Mouse (Mus musculus) MEL (cell line): ENCODE data around the gene Poln. TPM values are rescaled to one million over a fixed set of nuclear protein-coding genes. Genes with fewer than 3 reads are reported as not detected.

Source experiments
- DNase-seq: peaks from one replicate; pipeline ENCODE4 v3.0.0; 2011; ENCODE audit warnings: low read depth, low spot score
- H3K27ac ChIP-seq: 2 replicates; pipeline ENCODE4 v1.5.1; 2012; ENCODE audit warnings: low read depth, mild to moderate bottlenecking, control low read depth, low read length, moderate library complexity; ENCODE audit not compliant: control insufficient read depth
- H3K27me3 ChIP-seq, 2 experiments: fragments of 150-350 bp in 1 of 2; sonication (generic) in 1 of 2; 2 replicates each; pipeline ENCODE4 v1.6.1; 2012; ENCODE audit warnings: low read length in 2 of 2, mild to moderate bottlenecking in 2 of 2, improper control_type of control experiment in 1 of 2, moderate library complexity in 1 of 2; ENCODE audit not compliant: insufficient read depth in 2 of 2, control insufficient read depth in 1 of 2
- H3K36me3 ChIP-seq, 2 experiments: 2 replicates each; pipeline ENCODE4 v1.6.1; 2012 to 2014; ENCODE audit warnings: low read length in 2 of 2, improper control_type of control experiment in 1 of 2, inconsistent platforms in 1 of 2, mild to moderate bottlenecking in 1 of 2; ENCODE audit not compliant: insufficient read depth in 2 of 2, control insufficient read depth in 1 of 2
- H3K4me1 ChIP-seq, 2 experiments: fragments of 150-350 bp in 1 of 2; sonication (generic) in 1 of 2; 2 replicates each; pipeline ENCODE4 v1.6.1; 2012; ENCODE audit warnings: low read length in 2 of 2, improper control_type of control experiment in 1 of 2, mild to moderate bottlenecking in 1 of 2; ENCODE audit not compliant: insufficient read depth in 2 of 2, control insufficient read depth in 1 of 2
- H3K4me3 ChIP-seq, 2 experiments: fragments of 150-350 bp in 1 of 2; sonication (generic) in 1 of 2; 2 replicates each; pipeline ENCODE4 v1.5.1; 2012; ENCODE audit warnings: low read depth in 2 of 2, low read length in 2 of 2, mild to moderate bottlenecking in 2 of 2, moderate library complexity in 2 of 2, control low read depth in 1 of 2, improper control_type of control experiment in 1 of 2; ENCODE audit not compliant: control insufficient read depth in 1 of 2, insufficient read depth in 1 of 2
- H3K79me2 ChIP-seq: 2 replicates; pipeline ENCODE4 v1.6.1; 2012; ENCODE audit warnings: mild to moderate bottlenecking, low read length, moderate library complexity; ENCODE audit not compliant: control insufficient read depth, poor library complexity, insufficient read depth
- H3K9ac ChIP-seq: 2 replicates; pipeline ENCODE4 v1.6.1; 2012; ENCODE audit warnings: low read depth, mild to moderate bottlenecking, control low read depth, low read length, moderate library complexity; ENCODE audit not compliant: control insufficient read depth, poor library complexity, severe bottlenecking
- H3K9me3 ChIP-seq: fragments of 150-350 bp; sonication (generic); replicated peaks from 2 replicates; pipeline ENCODE4 v1.6.1; 2012; ENCODE audit warnings: mild to moderate bottlenecking, low read length, improper control_type of control experiment, moderate library complexity; ENCODE audit not compliant: insufficient read depth
- BHLHE40 ChIP-seq: IDR thresholded peaks from 2 replicates; pipeline ENCODE4 v1.6.1; 2012; ENCODE audit warnings: low read depth, mild to moderate bottlenecking, inconsistent platforms, low read length, improper control_type of control experiment, borderline replicate concordance
- CHD1 ChIP-seq: IDR thresholded peaks from 2 replicates; pipeline ENCODE4 v1.6.1; 2012; ENCODE audit warnings: low read depth, mild to moderate bottlenecking, inconsistent platforms, low read length, improper control_type of control experiment
- CHD2 ChIP-seq: IDR thresholded peaks from 2 replicates; pipeline ENCODE4 v1.6.1; 2011; ENCODE audit warnings: low read length, improper control_type of control experiment
- CTCF ChIP-seq, 3 experiments: IDR thresholded peaks in 2 of 3; conservative IDR thresholded peaks in 1 of 3; 2 replicates each; pipeline ENCODE4 v1.5.1; 2011 to 2012; ENCODE audit warnings: low read length in 3 of 3, low read depth in 2 of 3, mild to moderate bottlenecking in 2 of 3, improper control_type of control experiment in 1 of 3, inconsistent platforms in 1 of 3, mixed read lengths in 1 of 3, moderate library complexity in 1 of 3; ENCODE audit not compliant: control insufficient read depth in 1 of 3, insufficient read depth in 1 of 3, poor library complexity in 1 of 3, severe bottlenecking in 1 of 3
- E2F4 ChIP-seq: IDR thresholded peaks from 2 replicates; pipeline ENCODE4 v1.6.1; 2011; ENCODE audit warnings: low read depth, low read length, improper control_type of control experiment, borderline replicate concordance
- ELF1 ChIP-seq: IDR thresholded peaks from 2 replicates; pipeline ENCODE4 v1.6.1; 2014; ENCODE audit warnings: low read depth, mild to moderate bottlenecking, inconsistent platforms, low read length, improper control_type of control experiment, moderate library complexity
- EP300 ChIP-seq, 2 experiments: IDR thresholded peaks; 2 replicates each; pipeline ENCODE4 v1.6.1; 2011; ENCODE audit warnings: improper control_type of control experiment in 2 of 2, low read length in 2 of 2, low read depth in 1 of 2, mild to moderate bottlenecking in 1 of 2
- ETS1 ChIP-seq: IDR thresholded peaks from 2 replicates; pipeline ENCODE4 v1.6.1; 2012; ENCODE audit warnings: low read depth, mild to moderate bottlenecking, inconsistent platforms, low read length, improper control_type of control experiment, moderate library complexity
- GABPA ChIP-seq: IDR thresholded peaks from 2 replicates; pipeline ENCODE4 v1.6.1; 2012; ENCODE audit warnings: low read depth, mild to moderate bottlenecking, inconsistent platforms, low read length, improper control_type of control experiment, moderate library complexity
- GATA1 ChIP-seq: IDR thresholded peaks from 2 replicates; pipeline ENCODE4 v1.6.1; 2011; ENCODE audit warnings: low read depth, low read length, improper control_type of control experiment
- HCFC1 ChIP-seq: IDR thresholded peaks from 2 replicates; pipeline ENCODE4 v1.6.1; 2012; ENCODE audit warnings: low read depth, mild to moderate bottlenecking, inconsistent platforms, low read length, improper control_type of control experiment, moderate library complexity
- JUND ChIP-seq: IDR thresholded peaks from 2 replicates; pipeline ENCODE4 v1.6.1; 2011; ENCODE audit warnings: low read depth, mild to moderate bottlenecking, improper control_type of control experiment, low read length
- KAT2A ChIP-seq: conservative IDR thresholded peaks from 2 replicates; pipeline ENCODE4 v1.6.1; 2012; ENCODE audit warnings: low read depth, low read length, improper control_type of control experiment, inconsistent platforms
- MAFK ChIP-seq: IDR thresholded peaks from 2 replicates; pipeline ENCODE4 v1.6.1; 2011; ENCODE audit warnings: low read depth, mild to moderate bottlenecking, low read length, improper control_type of control experiment, borderline replicate concordance
- MAX ChIP-seq: IDR thresholded peaks from 2 replicates; pipeline ENCODE4 v1.6.1; 2011; ENCODE audit warnings: low read length, improper control_type of control experiment
- MAZ ChIP-seq: IDR thresholded peaks from 2 replicates; pipeline ENCODE4 v1.6.1; 2012; ENCODE audit warnings: low read depth, mild to moderate bottlenecking, inconsistent platforms, low read length, improper control_type of control experiment
- MEF2A ChIP-seq: IDR thresholded peaks from 2 replicates; pipeline ENCODE4 v1.6.1; 2014; ENCODE audit warnings: low read depth, mild to moderate bottlenecking, inconsistent platforms, low read length, improper control_type of control experiment; ENCODE audit not compliant: poor library complexity, insufficient replicate concordance, severe bottlenecking; ENCODE audit errors: extremely low read depth
- MXI1 ChIP-seq: IDR thresholded peaks from 2 replicates; pipeline ENCODE4 v1.6.1; 2011; ENCODE audit warnings: mild to moderate bottlenecking, low read depth, low read length, improper control_type of control experiment
- MYB ChIP-seq: IDR thresholded peaks from 2 replicates; pipeline ENCODE4 v1.6.1; 2011; ENCODE audit warnings: mild to moderate bottlenecking, low read depth, low read length, improper control_type of control experiment
- MYC ChIP-seq: IDR thresholded peaks from 2 replicates; pipeline ENCODE4 v1.6.1; 2011; ENCODE audit warnings: low read depth, mild to moderate bottlenecking, low read length, improper control_type of control experiment, moderate library complexity
- NELFE ChIP-seq: IDR thresholded peaks from 2 replicates; pipeline ENCODE4 v1.6.1; 2011; ENCODE audit warnings: low read depth, low read length, improper control_type of control experiment
- NRF1 ChIP-seq: IDR thresholded peaks from 2 replicates; pipeline ENCODE4 v1.6.1; 2014; ENCODE audit warnings: low read depth, mild to moderate bottlenecking, inconsistent platforms, low read length, improper control_type of control experiment, moderate library complexity; ENCODE audit not compliant: poor library complexity, insufficient read depth, severe bottlenecking
- POLR2A ChIP-seq, 2 experiments: IDR thresholded peaks; 2 replicates each; pipeline ENCODE4 v1.6.1; 2011 to 2012; ENCODE audit warnings: low read length in 2 of 2, mild to moderate bottlenecking in 2 of 2, control low read depth in 1 of 2, improper control_type of control experiment in 1 of 2, low read depth in 1 of 2, moderate library complexity in 1 of 2; ENCODE audit not compliant: control insufficient read depth in 1 of 2, insufficient read depth in 1 of 2, poor library complexity in 1 of 2
- POLR2AphosphoS2 ChIP-seq: IDR thresholded peaks from 2 replicates; pipeline ENCODE4 v1.6.1; 2011; ENCODE audit warnings: low read length, improper control_type of control experiment
- RAD21 ChIP-seq: IDR thresholded peaks from 2 replicates; pipeline ENCODE4 v1.6.1; 2011; ENCODE audit warnings: mild to moderate bottlenecking, low read depth, low read length, improper control_type of control experiment
- RCOR1 ChIP-seq: IDR thresholded peaks from 2 replicates; pipeline ENCODE4 v1.6.1; 2012; ENCODE audit warnings: low read depth, mild to moderate bottlenecking, inconsistent platforms, low read length, improper control_type of control experiment
- SIN3A ChIP-seq: IDR thresholded peaks from 2 replicates; pipeline ENCODE4 v1.6.1; 2012; ENCODE audit warnings: low read length, improper control_type of control experiment, inconsistent platforms
- SMC3 ChIP-seq: IDR thresholded peaks from 2 replicates; pipeline ENCODE4 v1.6.1; 2011; ENCODE audit warnings: low read depth, low read length, improper control_type of control experiment
- TAL1 ChIP-seq: IDR thresholded peaks from 2 replicates; pipeline ENCODE4 v1.6.1; 2012; ENCODE audit warnings: mild to moderate bottlenecking, inconsistent platforms, low read length, moderate library complexity, mixed read lengths
- TBP ChIP-seq: IDR thresholded peaks from 2 replicates; pipeline ENCODE4 v1.8.0; 2011; ENCODE audit warnings: low read depth, low read length, improper control_type of control experiment
- TCF12 ChIP-seq: IDR thresholded peaks from 2 replicates; pipeline ENCODE4 v1.6.1; 2014; ENCODE audit warnings: low read depth, mild to moderate bottlenecking, inconsistent platforms, low read length, improper control_type of control experiment, moderate library complexity
- UBTF ChIP-seq: IDR thresholded peaks from 2 replicates; pipeline ENCODE4 v1.6.1; 2012; ENCODE audit warnings: low read depth, mild to moderate bottlenecking, inconsistent platforms, low read length, improper control_type of control experiment, moderate library complexity, borderline replicate concordance; ENCODE audit not compliant: insufficient read depth
- USF1 ChIP-seq: IDR thresholded peaks from 2 replicates; pipeline ENCODE4 v1.6.1; 2014; ENCODE audit warnings: low read depth, mild to moderate bottlenecking, inconsistent platforms, low read length, improper control_type of control experiment, moderate library complexity
- USF2 ChIP-seq, 2 experiments: IDR thresholded peaks; 2 replicates each; pipeline ENCODE4 v1.6.1; 2011 to 2012; ENCODE audit warnings: improper control_type of control experiment in 2 of 2, low read length in 2 of 2, borderline replicate concordance in 1 of 2, inconsistent platforms in 1 of 2, low read depth in 1 of 2, mild to moderate bottlenecking in 1 of 2; ENCODE audit not compliant: insufficient read depth in 1 of 2
- ZC3H11A ChIP-seq: IDR thresholded peaks from 2 replicates; pipeline ENCODE4 v1.6.1; 2012; ENCODE audit warnings: low read depth, mild to moderate bottlenecking, inconsistent platforms, low read length, improper control_type of control experiment
- ZKSCAN1 ChIP-seq: IDR thresholded peaks from 2 replicates; pipeline ENCODE4 v1.6.1; 2012; ENCODE audit warnings: low read depth, mild to moderate bottlenecking, inconsistent platforms, low read length, improper control_type of control experiment, moderate library complexity
- ZMIZ1 ChIP-seq: IDR thresholded peaks from 2 replicates; pipeline ENCODE4 v1.6.1; 2012; ENCODE audit warnings: low read depth, mild to moderate bottlenecking, inconsistent platforms, low read length, improper control_type of control experiment, moderate library complexity
- ZNF384 ChIP-seq: IDR thresholded peaks from 2 replicates; pipeline ENCODE4 v1.6.1; 2012; ENCODE audit warnings: low read depth, mild to moderate bottlenecking, inconsistent platforms, low read length, improper control_type of control experiment
- polyA plus RNA-seq, 2 experiments: library from polyadenylated mRNA; stranded (reverse) in 1 of 2; unstranded in 1 of 2; fragments of >175 nt in 1 of 2; fragments of >200 nt in 1 of 2; gene quantifications; 2 replicates each; pipeline versions ENCODE4 v1.2.1 to v1.2.4; 2012; ENCODE audit warnings: low replicate concordance in 2 of 2, low read depth in 1 of 2; ENCODE audit not compliant: insufficient read length in 2 of 2, insufficient read depth in 1 of 2, missing spikeins in 1 of 2
- total RNA-seq: library from RNA; depleted of rRNA; stranded (reverse); fragments of 300-350 nt; gene quantifications from 2 replicates; pipeline ENCODE4 v1.2.3, GENCODE M21; 2012

The Poln gene
- total and polyA plus RNA-seq, 3 experiments: 0.50 to 1.0 TPM; not detected in 1

GRCm38 (mm10) chr5:34165793-34166192 is 3.5 kb downstream of the Poln start:
- H3K27ac ChIP-seq: no peak overlapping the region
- H3K9me3 ChIP-seq: no peaks in the 10 kb centered on the region
- H3K36me3 ChIP-seq: peaks cover 41 to 48% of the 10 kb centered on the region in 2 experiments
- H3K4me3 ChIP-seq: peak overlapping the region; percentile 32 to 63; a peak in 3 of 4 replicates
- DNase-seq: peak; percentile 65
- peaks cover 40% of the 10 kb centered on the region for H3K79me2 ChIP-seq
- H3K4me1 ChIP-seq: peaks cover 7 to 31% of the 10 kb centered on the region in 2 experiments
- H3K27me3 ChIP-seq: no peaks in the 10 kb centered on the region
- H3K9ac ChIP-seq: peak overlapping the region; percentile 32
- TF ChIP-seq ELF1 (no peak), TBP (no peak), ETS1 (peak; percentile 63), SMC3 (no peak), NRF1 (no peak), BHLHE40 (no peak), ZNF384 (0 out of 2 replicates have a peak, but pooled peaks have one; percentile 11), CTCF (IDR thresholded peaks at IDR 0.05 in 2 of 3, conservative IDR thresholded peaks at IDR 0.05 in 1 of 3; ENCODE audit: control insufficient read depth in 1 of 3, insufficient read depth in 1 of 3, low read depth in 2 of 3, low read length in 3 of 3, poor library complexity in 1 of 3, severe bottlenecking in 1 of 3) (no peak), SIN3A (peak; percentile 82), POLR2A (IDR thresholded peaks at IDR 0.05; ENCODE audit: control insufficient read depth in 1 of 2, insufficient read depth in 1 of 2, low read depth in 1 of 2, low read length in 2 of 2, poor library complexity in 1 of 2) (no peak), GATA1 (peak; percentile 55), ZC3H11A (0 out of 2 replicates have a peak, but pooled peaks have one; percentile 3), CHD1 (no peak), RCOR1 (peak; percentile 60; the same call in 1 of the 2 replicates), MYC (0 out of 2 replicates have a peak, but pooled peaks have one; percentile 11), UBTF (no peak), MAZ (no peak), NELFE (no peak), EP300 (IDR thresholded peaks at IDR 0.05; ENCODE audit: low read depth in 1 of 2, low read length in 2 of 2) (peak; percentile 34 to 53), MAFK (no peak), ZMIZ1 (no peak), KAT2A (no peak), POLR2AphosphoS2 (no peak), CHD2 (no peak), GABPA (no peak), MXI1 (peak; percentile 71), MYB (no peak), E2F4 (no peak), RAD21 (no peak), ZKSCAN1 (no peak), MAX (no peak), USF2 (IDR thresholded peaks at IDR 0.05; ENCODE audit: borderline replicate concordance in 1 of 2, insufficient read depth in 1 of 2, low read depth in 1 of 2, low read length in 2 of 2) (no peak), JUND (no peak), TAL1 (peak; percentile 49), MEF2A (no peak), TCF12 (peak; percentile 39; the same call in 1 of the 2 replicates), USF1 (no peak), HCFC1 (0 out of 2 replicates have a peak, but pooled peaks have one; percentile 26)
